Mouse (Mus musculus) intestine, embryonic 16.5 days (tissue): ENCODE data around the gene P2ry6. TPM values are rescaled to one million over a fixed set of nuclear protein-coding genes. Genes with fewer than 3 reads are reported as not detected.
A peak's percentile ranks its signal among the peaks of the same experiment; 100 is the strongest.

Source experiments
- ATAC-seq: fragments of 200-750 bp; cut with Nextera tagmentation; 2 replicates; pipeline ENCODE4 v1.8.0; 2017; ENCODE audit warnings: moderate TSS enrichment, moderate library complexity
- H3K27ac ChIP-seq: fragments of 300-500 bp; sonication (generic); 2 replicates; pipeline ENCODE4 v1.5.1; 2014; ENCODE audit warnings: mild to moderate bottlenecking, low read length
- H3K27me3 ChIP-seq: fragments of 300-500 bp; sonication (generic); replicated peaks from 2 replicates; pipeline ENCODE4 v1.6.1; 2014; ENCODE audit warnings: low read length, control low read depth, mixed read lengths; ENCODE audit not compliant: control insufficient read depth, insufficient read depth
- H3K36me3 ChIP-seq: fragments of 300-500 bp; sonication (generic); 2 replicates; pipeline ENCODE4 v1.6.1; 2014; ENCODE audit warnings: low read length, control low read depth; ENCODE audit not compliant: control insufficient read depth, insufficient read depth
- H3K4me1 ChIP-seq: fragments of 300-500 bp; sonication (generic); 2 replicates; pipeline ENCODE4 v1.6.1; 2014; ENCODE audit warnings: low read length, control low read depth, mixed read lengths; ENCODE audit not compliant: control insufficient read depth, insufficient read depth
- H3K4me2 ChIP-seq: fragments of 300-500 bp; sonication (generic); 2 replicates; pipeline ENCODE4 v1.6.1; 2014; ENCODE audit warnings: low read depth, low read length, control low read depth
- H3K4me3 ChIP-seq: fragments of 300-500 bp; sonication (generic); 2 replicates; pipeline ENCODE4 v1.5.1; 2014; ENCODE audit warnings: mild to moderate bottlenecking, low read length
- H3K9ac ChIP-seq: fragments of 300-500 bp; sonication (generic); 2 replicates; pipeline ENCODE4 v1.6.1; 2014; ENCODE audit warnings: low read depth, low read length
- H3K9me3 ChIP-seq: fragments of 300-500 bp; sonication (generic); 2 replicates; pipeline ENCODE4 v1.6.1; 2016; ENCODE audit warnings: low read length, control low read depth; ENCODE audit not compliant: control insufficient read depth
- WGBS: fragments of 180-500 bp; shearing (Covaris S2); extraction: QIAGEN DNeasy Blood & Tissue Kit; methylation state at CpG from one replicate; pipeline ENCODE4 v1.1.7; 2014; 5-methylcytosine and 5-hydroxymethylcytosine counted together
- polyA plus RNA-seq: library from polyadenylated mRNA; unstranded; fragments of >200 nt; fragmentation: Nextera tagmentation; extraction: Ambion mirVana; gene quantifications from 2 replicates; pipeline ENCODE4 v1.2.1, GENCODE M21; 2015

The P2ry6 gene
- polyA plus RNA-seq, 1 experiment from 2014 or later: 9.8 TPM

DNA sequence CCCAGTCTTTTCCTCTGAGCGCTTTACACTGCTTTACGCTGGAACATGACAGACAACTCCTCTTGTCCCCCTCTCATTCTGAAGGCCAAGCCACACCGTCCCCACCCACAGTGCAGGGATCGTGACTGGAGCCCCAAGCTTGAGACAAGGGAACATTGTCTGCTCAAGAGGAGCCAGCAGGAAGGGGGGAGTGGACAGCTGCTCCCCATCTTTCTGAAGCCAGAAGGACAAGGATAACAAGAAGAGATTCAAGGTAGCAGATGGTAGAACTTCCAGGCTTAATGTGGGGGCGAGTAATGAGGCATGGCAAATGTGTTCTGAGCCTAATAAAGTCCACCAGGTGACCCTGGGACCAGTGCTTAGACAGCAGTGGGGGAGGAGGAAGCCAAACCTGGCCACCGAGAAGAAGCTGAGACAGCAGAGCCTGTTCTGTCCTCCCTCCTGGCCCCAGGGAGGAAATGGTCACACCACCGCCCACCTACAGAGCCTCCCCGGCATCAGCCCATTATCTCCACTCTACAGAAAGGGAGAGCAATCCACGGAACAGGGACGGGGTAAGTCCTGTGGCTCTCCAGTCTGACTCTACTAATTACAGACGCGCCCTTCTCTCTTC, 48.0 kb downstream of the P2ry6 start:
- Histone ChIP-seq H3K4me3 (peak overlapping the region; percentile 74), H3K4me1 (peaks cover 66% of the 10 kb centered on the region), H3K9ac (peak overlapping the region; percentile 89), H3K27me3 (no peaks in the 10 kb centered on the region), H3K27ac (0 out of 2 replicates have a peak overlapping the region, but pooled peaks have one; percentile 20), H3K4me2 (peak overlapping the region; percentile 87), H3K9me3 (no peaks in the 10 kb centered on the region), H3K36me3 (no peaks in the 10 kb centered on the region)
- 20% methylated on average over 12 of the region's 12 CpGs for whole genome bisulfite sequencing
- no peak for ATAC-seq

DNA sequence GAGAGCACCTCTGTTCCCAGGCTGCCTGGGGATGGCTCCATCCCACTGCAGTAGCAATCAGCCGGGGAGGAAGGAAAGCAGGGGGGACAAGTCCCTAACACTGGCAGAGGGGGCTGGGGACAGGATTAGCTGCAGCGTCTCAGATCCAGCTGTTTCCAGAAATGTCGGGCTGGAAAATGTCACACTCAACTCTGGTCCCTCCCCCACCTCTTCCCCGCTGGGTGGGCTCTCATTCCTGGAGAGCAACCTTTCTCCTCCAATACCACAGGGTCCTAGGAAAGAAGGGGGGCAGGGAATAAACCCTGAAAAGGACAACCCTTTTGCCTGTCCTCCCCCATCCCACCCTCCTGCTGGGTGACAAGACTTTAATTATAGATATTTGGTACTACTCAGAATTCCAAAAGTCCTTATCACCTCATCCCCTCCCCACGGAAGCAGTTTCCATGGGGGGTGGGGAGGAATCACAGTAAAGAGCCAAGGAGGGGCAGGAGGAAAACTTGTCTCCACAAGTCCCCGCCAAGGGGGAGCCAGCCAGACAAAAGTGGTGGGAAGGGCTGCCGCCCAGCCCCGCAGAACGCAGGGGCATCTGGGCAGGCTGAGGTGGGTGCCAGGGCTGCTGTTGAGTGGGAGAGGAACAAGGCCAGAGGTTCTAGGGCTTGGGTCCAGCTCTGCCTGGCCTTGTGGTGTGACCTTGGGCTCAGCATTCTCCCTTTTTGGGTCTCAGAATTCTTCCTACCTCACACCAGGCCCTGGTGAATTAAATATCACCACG, 49.6 kb downstream of the P2ry6 start:
- no peaks in the 10 kb centered on the region for H3K27me3 ChIP-seq
- 40% methylated on average over 10 of the region's 10 CpGs for WGBS
- no peak for ATAC-seq
- H3K4me1 ChIP-seq: peaks cover 69% of the 10 kb centered on the region
- H3K27ac ChIP-seq: 0 out of 2 replicates have a peak overlapping the region, but pooled peaks have one; percentile 14
- H3K9ac ChIP-seq: peak overlapping the region; percentile 41; the same call in 1 of the 2 replicates
- no peaks in the 10 kb centered on the region for H3K9me3 ChIP-seq
- H3K4me3 ChIP-seq: peak overlapping the region; percentile 74
- no peaks in the 10 kb centered on the region for H3K36me3 ChIP-seq
- peak overlapping the region; percentile 87 for H3K4me2 ChIP-seq

DNA sequence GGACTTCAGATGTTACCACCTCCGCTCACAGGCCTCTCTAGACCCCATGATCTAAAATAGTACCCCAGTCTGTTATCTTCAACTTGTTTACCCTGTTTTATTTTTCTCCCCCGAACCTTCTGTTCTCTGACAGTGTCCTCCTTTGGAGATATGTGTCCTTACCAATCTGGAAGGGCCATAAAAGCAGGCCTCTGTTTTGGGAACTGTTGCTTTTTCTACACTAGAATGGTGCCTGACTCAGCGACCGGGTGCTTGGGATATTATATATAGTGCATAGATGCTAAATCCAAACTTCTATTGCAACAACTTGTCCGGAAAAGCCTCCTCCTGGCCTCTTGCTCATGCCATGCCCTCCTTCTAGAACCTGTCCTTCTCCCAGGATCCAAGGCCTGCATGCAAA, 50.2 kb downstream of the P2ry6 start:
- 71% methylated on average over 5 of the region's 5 CpGs for WGBS
- no peaks in the 10 kb centered on the region for H3K27me3 ChIP-seq
- H3K36me3 ChIP-seq: no peaks in the 10 kb centered on the region
- ATAC-seq: no peak
- peak overlapping the region; percentile 87 for H3K4me2 ChIP-seq
- H3K4me3 ChIP-seq: 0 out of 2 replicates have a peak overlapping the region, but pooled peaks have one; percentile 74
- H3K4me1 ChIP-seq: peaks cover 69% of the 10 kb centered on the region
- no peak overlapping the region for H3K27ac ChIP-seq
- H3K9ac ChIP-seq: 0 out of 2 replicates have a peak overlapping the region, but pooled peaks have one; percentile 41
- no peaks in the 10 kb centered on the region for H3K9me3 ChIP-seq

DNA sequence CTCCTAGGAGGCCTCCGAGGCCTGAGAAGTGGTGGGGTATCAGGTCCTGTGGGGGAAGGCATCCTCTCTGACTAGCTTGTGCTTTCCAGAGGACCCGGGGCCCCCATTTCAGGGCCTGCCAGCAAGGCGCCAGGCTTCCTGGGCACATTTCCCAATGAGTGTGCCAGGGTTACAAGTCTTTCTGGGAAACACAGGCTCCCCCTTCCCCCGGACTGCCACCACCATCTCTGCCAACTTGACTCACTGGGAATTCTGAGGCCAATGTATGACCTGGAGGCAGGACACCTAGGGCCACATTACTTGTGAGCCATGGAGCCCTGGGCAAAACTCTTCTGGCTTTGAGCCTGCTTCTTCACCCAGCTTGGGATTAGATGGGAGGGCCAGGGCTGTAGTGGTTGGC, 51.5 kb downstream of the P2ry6 start:
- no peaks in the 10 kb centered on the region for H3K9me3 ChIP-seq
- WGBS: 90% methylated on average over 4 of the region's 4 CpGs
- no peaks in the 10 kb centered on the region for H3K27me3 ChIP-seq
- no peak overlapping the region for H3K4me2 ChIP-seq
- no peak overlapping the region for H3K27ac ChIP-seq
- ATAC-seq: no peak
- no peaks in the 10 kb centered on the region for H3K36me3 ChIP-seq
- H3K4me3 ChIP-seq: no peak overlapping the region
- H3K4me1 ChIP-seq: peaks cover 72% of the 10 kb centered on the region
- no peak overlapping the region for H3K9ac ChIP-seq

DNA sequence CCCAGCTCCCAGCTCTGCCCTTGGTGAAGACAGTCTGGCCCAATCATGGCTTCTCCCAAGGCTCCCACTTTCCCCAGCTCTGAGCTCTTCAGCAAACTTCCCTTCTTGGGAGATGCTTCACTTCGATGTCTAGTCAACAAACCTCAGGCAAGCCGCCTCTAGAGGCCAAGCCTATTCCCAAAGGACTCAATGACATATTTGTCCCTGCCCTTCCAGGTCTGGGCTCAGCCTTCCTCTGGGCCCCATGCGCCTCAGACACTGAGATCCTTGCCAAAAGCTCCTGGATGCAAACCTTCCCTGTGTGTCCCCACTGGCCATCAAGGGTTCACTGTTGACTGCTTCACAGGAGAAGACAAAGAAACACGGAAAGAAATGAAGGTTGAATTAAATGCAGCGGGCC, 53.2 kb downstream of the P2ry6 start:
- Histone ChIP-seq H3K9ac (no peak overlapping the region), H3K4me3 (no peak overlapping the region), H3K36me3 (no peaks in the 10 kb centered on the region; the same call in 1 of the 2 replicates), H3K9me3 (no peaks in the 10 kb centered on the region), H3K4me1 (peaks cover 70% of the 10 kb centered on the region), H3K4me2 (no peak overlapping the region), H3K27ac (no peak overlapping the region), H3K27me3 (no peaks in the 10 kb centered on the region)
- WGBS: 89% methylated on average over 5 of the region's 5 CpGs
- no peak for ATAC-seq

DNA sequence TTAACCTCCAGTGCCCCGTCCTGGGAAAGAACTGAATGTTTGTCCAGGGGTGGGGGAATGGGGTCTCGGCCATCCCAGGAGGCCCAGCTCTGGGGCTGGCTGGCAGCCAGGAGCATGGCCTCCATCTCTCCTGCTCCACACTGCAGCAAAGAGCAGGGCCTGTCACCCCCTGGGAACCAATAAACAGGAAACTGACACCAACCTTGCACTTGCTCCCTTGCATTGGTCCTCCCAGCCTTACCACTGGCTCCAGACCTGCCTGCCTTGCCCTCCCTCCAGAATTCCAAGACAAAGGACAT, 54.7 kb downstream of the P2ry6 start:
- H3K9ac ChIP-seq: peak overlapping the region; percentile 59
- peak overlapping the region; percentile 67 for H3K27ac ChIP-seq
- ATAC-seq: peak; percentile 47
- WGBS: 5% methylated on average over 2 of the region's 2 CpGs
- peaks cover 60% of the 10 kb centered on the region for H3K4me1 ChIP-seq
- peak overlapping the region; percentile 9; the same call in 1 of the 2 replicates for H3K4me2 ChIP-seq
- H3K36me3 ChIP-seq: no peaks in the 10 kb centered on the region; the same call in 1 of the 2 replicates
- no peaks in the 10 kb centered on the region for H3K27me3 ChIP-seq
- no peaks in the 10 kb centered on the region for H3K9me3 ChIP-seq
- no peak overlapping the region for H3K4me3 ChIP-seq

DNA sequence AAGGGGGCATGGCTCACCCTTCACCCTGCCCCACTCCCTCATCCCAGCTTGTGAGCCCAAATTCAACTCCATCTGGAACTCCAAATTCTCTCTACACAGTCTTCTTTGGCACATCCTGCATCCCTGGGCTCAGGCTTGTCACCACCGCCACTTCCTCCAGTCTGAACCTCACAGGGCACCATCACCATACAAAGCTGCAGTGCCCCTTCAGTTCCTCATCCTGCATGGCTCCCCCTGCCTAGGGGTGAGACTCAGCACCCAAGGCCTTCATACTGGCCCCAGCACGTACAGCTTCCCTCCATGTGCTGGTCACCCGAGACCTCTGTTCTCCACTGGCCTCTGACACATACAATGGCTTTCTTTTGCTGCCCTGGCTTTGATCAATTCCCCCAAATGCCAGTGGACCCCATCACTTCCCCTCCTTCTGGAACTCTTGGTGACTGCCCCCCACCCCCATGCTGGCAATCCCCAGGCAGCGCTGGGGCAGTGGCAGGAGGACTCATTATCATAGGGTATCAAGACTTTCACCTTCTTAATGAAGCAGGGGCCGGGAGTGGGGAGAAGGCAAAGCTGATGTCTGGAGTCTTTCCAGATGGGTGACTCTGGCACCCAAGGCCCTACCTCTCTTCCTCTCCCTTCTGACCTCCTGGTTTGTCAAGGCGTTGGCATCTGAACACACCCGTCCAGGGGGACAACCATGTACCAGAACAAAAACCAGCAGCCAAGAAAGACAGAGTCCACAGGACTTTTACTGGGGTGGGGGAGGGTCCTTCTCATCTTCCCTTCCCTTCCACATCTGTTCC, 55.2 kb downstream of the P2ry6 start:
- Histone ChIP-seq H3K27ac (peak overlapping the region; percentile 67), H3K9ac (peak overlapping the region; percentile 59), H3K4me3 (no peak overlapping the region), H3K4me2 (peak overlapping the region; percentile 9; the same call in 1 of the 2 replicates), H3K27me3 (no peaks in the 10 kb centered on the region), H3K4me1 (peaks cover 55% of the 10 kb centered on the region), H3K36me3 (no peaks in the 10 kb centered on the region; the same call in 1 of the 2 replicates), H3K9me3 (no peaks in the 10 kb centered on the region)
- WGBS: 44% methylated on average over 7 of the region's 7 CpGs
- no peak for ATAC-seq

DNA sequence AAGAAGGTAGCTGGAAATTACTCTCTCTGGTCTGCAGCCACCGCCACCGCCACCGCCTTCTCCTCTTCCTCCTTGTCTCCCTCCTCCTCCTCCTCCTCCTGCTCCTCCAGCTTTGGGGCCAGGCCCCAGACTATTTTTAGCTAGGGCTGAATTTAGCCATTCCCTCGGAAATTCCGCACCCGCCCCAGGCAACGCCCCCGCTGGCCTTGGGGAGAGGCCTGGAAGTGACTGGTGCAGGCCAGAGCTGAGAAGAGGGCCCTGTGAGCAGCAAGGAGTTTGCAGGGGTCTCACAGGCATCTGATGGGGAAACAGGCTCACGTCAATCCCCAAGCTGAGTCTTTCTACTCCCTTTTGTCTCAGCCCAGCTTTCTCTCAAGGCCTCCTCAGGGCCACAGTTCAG, 56.3 kb downstream of the P2ry6 start:
- no peak overlapping the region for H3K4me3 ChIP-seq
- peak; percentile 41; the same call in 1 of the 2 replicates for ATAC-seq
- peaks cover 57% of the 10 kb centered on the region for H3K4me1 ChIP-seq
- H3K27ac ChIP-seq: peak overlapping the region; percentile 67
- no peaks in the 10 kb centered on the region; the same call in 1 of the 2 replicates for H3K36me3 ChIP-seq
- peak overlapping the region; percentile 37 for H3K4me2 ChIP-seq
- no peaks in the 10 kb centered on the region for H3K9me3 ChIP-seq
- 34% methylated on average over 9 of the region's 9 CpGs for WGBS
- H3K9ac ChIP-seq: peak overlapping the region; percentile 59
- H3K27me3 ChIP-seq: no peaks in the 10 kb centered on the region

DNA sequence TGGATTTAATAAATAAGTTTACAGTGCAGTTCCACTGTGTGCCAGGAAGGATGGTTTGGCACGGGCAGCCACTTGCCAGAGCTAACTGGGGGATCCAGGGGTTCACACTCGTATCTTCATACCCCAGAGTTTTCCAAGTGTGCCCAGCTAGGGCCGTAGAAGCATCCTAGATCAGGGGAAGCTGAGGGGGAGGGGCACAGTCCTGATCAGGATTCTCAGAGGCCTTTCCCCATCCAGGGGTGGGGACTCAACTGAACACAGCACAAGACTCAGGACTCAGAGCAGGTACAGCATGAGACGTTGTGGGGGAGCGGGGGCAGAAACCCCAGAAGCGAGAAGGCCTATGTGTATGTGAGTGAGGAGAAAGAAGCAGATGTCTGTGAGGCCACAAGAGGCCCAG, 56.7 kb downstream of the P2ry6 start:
- H3K9me3 ChIP-seq: no peaks in the 10 kb centered on the region
- 50% methylated on average over 6 of the region's 6 CpGs for WGBS
- ATAC-seq: peak; percentile 24; the same call in 1 of the 2 replicates
- H3K36me3 ChIP-seq: no peaks in the 10 kb centered on the region; the same call in 1 of the 2 replicates
- H3K4me1 ChIP-seq: peaks cover 54% of the 10 kb centered on the region
- H3K9ac ChIP-seq: peak overlapping the region; percentile 59
- no peaks in the 10 kb centered on the region for H3K27me3 ChIP-seq
- peak overlapping the region; percentile 67 for H3K27ac ChIP-seq
- 0 out of 2 replicates have a peak overlapping the region, but pooled peaks have one; percentile 37 for H3K4me2 ChIP-seq
- H3K4me3 ChIP-seq: no peak overlapping the region
